Mouse (Mus musculus) kidney, adult 18-20 months (tissue): ENCODE measurements at regions not wholly inside any gene's neighbourhood (a gene's known extent, or its start where the extent isn't known, plus 50 kb on each side); places are given as distances from the start of the nearest gene placed in this dataset.
A peak's percentile ranks its signal among the peaks of the same experiment; 100 is the strongest.

Experiments
- DNase-seq: peaks from one replicate; pipeline ENCODE4 v3.0.0; 2021

GRCm38 (mm10) chr13:28793166-28793935, 160.2 kb downstream of the Sox4 start:
- no peak for DNase-seq

GRCm38 (mm10) chr13:28792461-28793165, 160.9 kb downstream of the Sox4 start:
- peak; percentile 18 for DNase-seq

GRCm38 (mm10) chr13:28790381-28790780, 163.1 kb downstream of the Sox4 start:
- DNase-seq, result no peak

- no peak for DNase-seq
Measured at GRCm38 (mm10) chr13:28787331-28787643, 166.2 kb downstream of the Sox4 start.

GRCm38 (mm10) chr13:28786629-28787330, 166.7 kb downstream of the Sox4 start:
- peak; percentile 20 for DNase-seq

GRCm38 (mm10) chr13:28782497-28783246, 170.8 kb downstream of the Sox4 start:
- DNase-seq, result no peak

GRCm38 (mm10) chr13:28782081-28782480, 171.4 kb downstream of the Sox4 start:
- DNase-seq, result no peak

- no peak for DNase-seq
Measured at GRCm38 (mm10) chr13:28781660-28782059, 171.9 kb downstream of the Sox4 start.

GRCm38 (mm10) chr13:28780462-28780861, 173.1 kb downstream of the Sox4 start:
- no peak for DNase-seq

- no peak for DNase-seq
Measured at GRCm38 (mm10) chr13:28775142-28775815, 178.2 kb downstream of the Sox4 start.

- DNase-seq, result no peak
Measured at GRCm38 (mm10) chr13:28774649-28775048, 178.9 kb downstream of the Sox4 start.

GRCm38 (mm10) chr13:28773466-28773865, 180.0 kb downstream of the Sox4 start:
- DNase-seq, result no peak

GRCm38 (mm10) chr13:28770531-28770930, 183.0 kb downstream of the Sox4 start:
- no peak for DNase-seq

GRCm38 (mm10) chr13:28770018-28770417, 183.5 kb downstream of the Sox4 start:
- DNase-seq, result no peak

GRCm38 (mm10) chr13:28768717-28769426, 184.6 kb downstream of the Sox4 start:
- no peak for DNase-seq

GRCm38 (mm10) chr13:28762555-28762954, 191.0 kb downstream of the Sox4 start:
- DNase-seq, result no peak

- DNase-seq, result no peak
Measured at GRCm38 (mm10) chr13:28759026-28759425, 194.5 kb downstream of the Sox4 start.

GRCm38 (mm10) chr13:28757846-28758522, 195.5 kb downstream of the Sox4 start:
- DNase-seq, result peak; percentile 75

- peak; percentile 39 for DNase-seq
Measured at GRCm38 (mm10) chr13:28756915-28757765, 196.4 kb downstream of the Sox4 start.

GRCm38 (mm10) chr13:28754207-28754606, 199.3 kb downstream of the Sox4 start:
- DNase-seq, result no peak
